Mouse (Mus musculus) limb, embryonic 15.5 days (tissue): ENCODE data around the gene St7. TPM values are rescaled to one million over a fixed set of nuclear protein-coding genes. Genes with fewer than 3 reads are reported as not detected.

ENCODE experiments used
- ATAC-seq: fragments of 200-750 bp; cut with Nextera tagmentation; 2 replicates; pipeline ENCODE4 v1.8.0; 2017; ENCODE audit warnings: low read depth, moderate TSS enrichment; ENCODE audit not compliant: insufficient number of reproducible peaks, low FRiP score, low TSS enrichment
- H3K27ac ChIP-seq: fragments of 300-500 bp; sonication (generic); 2 replicates; pipeline ENCODE4 v1.5.1; 2015; ENCODE audit warnings: moderate library complexity, mild to moderate bottlenecking, inconsistent platforms
- H3K27me3 ChIP-seq: fragments of 300-500 bp; sonication (generic); 2 replicates; pipeline ENCODE4 v1.6.1; 2015; ENCODE audit warnings: inconsistent platforms
- H3K36me3 ChIP-seq: fragments of 300-500 bp; sonication (generic); 2 replicates; pipeline ENCODE4 v1.6.1; 2015; ENCODE audit warnings: inconsistent platforms
- H3K4me1 ChIP-seq: fragments of 300-500 bp; sonication (generic); 2 replicates; pipeline ENCODE4 v1.6.1; 2015; ENCODE audit warnings: inconsistent platforms
- H3K4me2 ChIP-seq: fragments of 300-500 bp; sonication (generic); 2 replicates; pipeline ENCODE4 v1.6.1; 2015; ENCODE audit warnings: mild to moderate bottlenecking, inconsistent platforms
- H3K4me3 ChIP-seq: fragments of 300-500 bp; sonication (generic); 2 replicates; pipeline ENCODE4 v1.5.1; 2015; ENCODE audit warnings: mild to moderate bottlenecking, inconsistent platforms
- H3K9ac ChIP-seq: fragments of 300-500 bp; sonication (generic); 2 replicates; pipeline ENCODE4 v1.6.1; 2015; ENCODE audit warnings: inconsistent platforms
- H3K9me3 ChIP-seq: fragments of 300-500 bp; sonication (generic); 2 replicates; pipeline ENCODE4 v1.6.1; 2016; ENCODE audit warnings: inconsistent platforms
- WGBS: fragments of 180-500 bp; shearing (Covaris S2); methylation state at CpG from one replicate; pipeline ENCODE4 v1.1.7; 2015; 5-methylcytosine and 5-hydroxymethylcytosine counted together
- polyA plus RNA-seq: library from polyadenylated mRNA; unstranded; fragments of >200 nt; fragmentation: Nextera tagmentation; extraction: Ambion mirVana; gene quantifications from 2 replicates; pipeline ENCODE4 v1.2.1, GENCODE M21; 2015

Gene St7
- polyA plus RNA-seq, 1 experiment from 2014 or later = 26.8 TPM

- no peak for ATAC-seq
- Histone ChIP-seq H3K9me3 (no peaks in the 10 kb centered on the region), H3K27ac (no peak overlapping the region), H3K9ac (no peak overlapping the region), H3K27me3 (no peaks in the 10 kb centered on the region), H3K4me1 (no peaks in the 10 kb centered on the region), H3K4me2 (no peak overlapping the region), H3K36me3 (no peaks in the 10 kb centered on the region), H3K4me3 (no peak overlapping the region)
- 86% methylated on average over 5 of the region's 5 CpGs for WGBS
Measured at GRCm38 (mm10) chr6:17797271-17797713, 104.6 kb downstream of the St7 start.

GRCm38 (mm10) chr6:17800694-17801093 lies 108.0 kb downstream of the St7 start:
- WGBS = 81% methylated on average over 5 of the region's 5 CpGs
- no peaks in the 10 kb centered on the region for H3K27me3 ChIP-seq
- H3K27ac ChIP-seq = no peak overlapping the region
- no peak overlapping the region for H3K4me2 ChIP-seq
- H3K9ac ChIP-seq = no peak overlapping the region
- no peaks in the 10 kb centered on the region for H3K36me3 ChIP-seq
- H3K4me1 ChIP-seq = no peaks in the 10 kb centered on the region
- H3K4me3 ChIP-seq = no peak overlapping the region
- no peak for ATAC-seq
- H3K9me3 ChIP-seq = no peaks in the 10 kb centered on the region

- Histone ChIP-seq H3K4me2 (no peak overlapping the region), H3K36me3 (no peaks in the 10 kb centered on the region)
- WGBS = 64% methylated on average over 3 of the region's 3 CpGs
Measured at GRCm38 (mm10) chr6:17804468-17804867, 111.7 kb downstream of the St7 start.

DNA sequence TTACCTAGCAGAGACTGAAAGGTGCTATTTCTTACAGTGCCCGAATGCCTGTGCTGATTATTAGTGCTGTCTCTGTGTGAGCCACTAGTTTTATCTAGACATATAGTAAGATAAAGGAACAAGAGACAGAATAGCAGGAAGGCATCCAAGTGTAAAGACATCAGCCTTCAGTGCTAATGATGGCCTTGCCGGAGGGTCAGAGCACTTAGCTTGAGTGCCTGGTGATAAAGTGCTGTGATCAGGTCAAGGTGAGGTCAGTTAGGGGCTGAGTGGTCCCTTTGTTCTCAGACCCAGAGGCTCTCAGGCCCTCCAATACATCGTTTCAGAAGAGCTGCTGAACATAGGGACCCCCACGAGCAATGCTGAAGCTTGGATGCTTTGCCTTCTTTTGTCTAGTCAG lies 113.8 kb downstream of the St7 start:
- no peak overlapping the region for H3K4me3 ChIP-seq
- H3K9me3 ChIP-seq = no peaks in the 10 kb centered on the region
- WGBS = 24% methylated on average over 4 of the region's 4 CpGs
- H3K27ac ChIP-seq = no peak overlapping the region
- no peaks in the 10 kb centered on the region for H3K27me3 ChIP-seq
- H3K4me1 ChIP-seq = no peaks in the 10 kb centered on the region
- H3K9ac ChIP-seq = no peak overlapping the region
- no peak for ATAC-seq
- no peaks in the 10 kb centered on the region for H3K36me3 ChIP-seq
- no peak overlapping the region for H3K4me2 ChIP-seq

More at GRCm38 (mm10) chr6:17804468-17804867, 111.7 kb downstream of the St7 start:
- H3K9me3 ChIP-seq = no peaks in the 10 kb centered on the region
- no peak overlapping the region for H3K27ac ChIP-seq
- no peak overlapping the region for H3K4me3 ChIP-seq
- no peaks in the 10 kb centered on the region for H3K4me1 ChIP-seq
- no peaks in the 10 kb centered on the region for H3K27me3 ChIP-seq
- no peak for ATAC-seq
- H3K9ac ChIP-seq = no peak overlapping the region

DNA sequence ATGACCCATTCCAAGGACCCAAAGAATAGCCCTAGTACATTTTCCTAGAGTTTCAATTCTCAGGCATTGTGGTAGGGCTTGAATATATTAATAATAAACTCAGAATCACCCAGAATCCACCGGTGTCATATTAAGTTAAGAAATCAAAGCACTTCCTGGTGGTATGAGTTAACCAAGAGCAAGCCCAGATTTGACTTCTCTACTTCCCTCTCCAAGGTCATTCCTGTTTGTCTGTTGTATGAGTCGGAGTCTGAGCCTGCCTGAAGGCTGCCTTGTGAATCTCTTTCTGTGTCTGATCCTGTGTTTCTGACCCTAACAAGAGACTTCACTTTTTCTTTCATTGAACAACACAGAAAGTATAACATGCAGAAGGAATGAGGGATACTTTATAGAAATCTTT lies 118.3 kb downstream of the St7 start:
- H3K9me3 ChIP-seq = no peaks in the 10 kb centered on the region
- no peaks in the 10 kb centered on the region for H3K4me1 ChIP-seq
- 86% methylated on average over 2 of the region's 2 CpGs for WGBS
- ATAC-seq = no peak
- H3K27ac ChIP-seq = no peak overlapping the region
- H3K4me3 ChIP-seq = no peak overlapping the region
- H3K4me2 ChIP-seq = no peak overlapping the region
- no peak overlapping the region for H3K9ac ChIP-seq
- no peaks in the 10 kb centered on the region for H3K27me3 ChIP-seq
- H3K36me3 ChIP-seq = no peaks in the 10 kb centered on the region

- H3K4me1 ChIP-seq = no peaks in the 10 kb centered on the region
- H3K36me3 ChIP-seq = no peaks in the 10 kb centered on the region
- no peak overlapping the region for H3K4me3 ChIP-seq
- no peak overlapping the region for H3K27ac ChIP-seq
- H3K27me3 ChIP-seq = no peaks in the 10 kb centered on the region
- H3K9me3 ChIP-seq = no peaks in the 10 kb centered on the region
- H3K9ac ChIP-seq = no peak overlapping the region
- ATAC-seq = no peak
- no peak overlapping the region for H3K4me2 ChIP-seq
Measured at GRCm38 (mm10) chr6:17811531-17811930, 118.8 kb downstream of the St7 start.

DNA sequence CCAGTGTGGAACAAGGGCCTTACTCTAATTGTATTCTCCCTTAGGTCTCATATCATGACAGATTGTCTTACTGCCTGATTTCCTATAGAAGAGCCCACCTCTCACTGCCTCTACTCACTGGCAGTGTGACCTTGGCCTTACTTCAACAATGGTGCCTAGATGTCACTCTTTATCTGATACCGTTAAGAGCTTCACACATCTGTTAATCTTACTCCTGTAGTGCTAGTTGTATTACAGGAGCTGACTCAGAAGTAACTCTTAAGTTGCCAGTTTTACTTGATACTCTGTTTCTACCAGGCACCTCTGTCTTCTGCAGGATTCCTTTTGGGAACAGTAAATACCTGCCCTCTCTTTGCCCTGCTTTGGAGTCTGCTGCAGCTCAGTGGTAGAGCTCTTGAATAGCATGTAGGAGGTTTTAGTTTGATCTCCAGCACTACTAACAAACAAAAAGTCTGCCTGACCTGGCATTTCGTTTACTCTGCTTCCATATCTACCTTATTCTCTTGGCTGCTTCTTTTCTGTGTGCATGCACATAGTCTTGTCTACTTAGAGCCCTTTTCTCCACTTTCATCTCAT lies 121.4 kb downstream of the St7 start:
- ATAC-seq = no peak
- no peak overlapping the region for H3K4me3 ChIP-seq
- no peaks in the 10 kb centered on the region for H3K9me3 ChIP-seq
- H3K36me3 ChIP-seq = no peaks in the 10 kb centered on the region
- peaks cover 6% of the 10 kb centered on the region for H3K4me1 ChIP-seq
- no peaks in the 10 kb centered on the region for H3K27me3 ChIP-seq
- WGBS = 53% methylated on average over 2 of the region's 2 CpGs
- H3K4me2 ChIP-seq = no peak overlapping the region
- H3K9ac ChIP-seq = no peak overlapping the region
- no peak overlapping the region for H3K27ac ChIP-seq

- no peak overlapping the region for H3K4me3 ChIP-seq
- WGBS = 6% methylated on average over 3 of the region's 3 CpGs
- no peaks in the 10 kb centered on the region for H3K27me3 ChIP-seq
- H3K36me3 ChIP-seq = no peaks in the 10 kb centered on the region
- H3K27ac ChIP-seq = no peak overlapping the region
- ATAC-seq = peak; percentile 55; the same call in 1 of the 2 replicates
- no peak overlapping the region for H3K4me2 ChIP-seq
- H3K9ac ChIP-seq = no peak overlapping the region
- H3K9me3 ChIP-seq = no peaks in the 10 kb centered on the region
- H3K4me1 ChIP-seq = peaks cover 6% of the 10 kb centered on the region
Measured at GRCm38 (mm10) chr6:17816865-17817435, 124.2 kb downstream of the St7 start.

- Histone ChIP-seq H3K4me2 (no peak overlapping the region), H3K27ac (no peak overlapping the region), H3K9ac (no peak overlapping the region), H3K9me3 (no peaks in the 10 kb centered on the region), H3K4me3 (no peak overlapping the region), H3K27me3 (no peaks in the 10 kb centered on the region), H3K36me3 (no peaks in the 10 kb centered on the region), H3K4me1 (no peaks in the 10 kb centered on the region)
- 92% methylated on average over 2 of the region's 2 CpGs for WGBS
- ATAC-seq = no peak
Measured at GRCm38 (mm10) chr6:17823614-17824013, 130.9 kb downstream of the St7 start.

DNA sequence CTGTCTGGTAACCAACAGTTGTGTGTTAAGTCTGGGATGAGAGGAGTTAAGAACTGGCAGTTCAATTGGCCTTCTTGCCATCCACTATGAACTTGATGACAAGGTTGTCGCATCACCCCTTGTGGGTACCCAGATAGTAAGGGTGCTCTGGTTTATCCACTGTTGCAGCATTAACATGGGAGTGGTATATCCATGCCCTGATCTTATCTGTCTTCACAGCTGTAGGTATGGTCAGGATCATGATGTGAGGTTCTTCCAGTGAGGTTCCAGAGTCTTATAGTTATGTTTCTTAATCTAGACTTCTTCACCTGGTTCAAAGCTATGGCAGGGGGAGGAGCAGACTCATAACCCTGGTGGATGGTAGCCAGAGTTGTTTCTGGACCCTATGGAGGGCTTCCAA lies 132.0 kb downstream of the St7 start:
- Histone ChIP-seq H3K9me3 (no peaks in the 10 kb centered on the region), H3K9ac (no peak overlapping the region), H3K4me2 (no peak overlapping the region), H3K27ac (no peak overlapping the region), H3K4me1 (no peaks in the 10 kb centered on the region), H3K27me3 (no peaks in the 10 kb centered on the region), H3K4me3 (no peak overlapping the region), H3K36me3 (no peaks in the 10 kb centered on the region)
- 94% methylated on average over 1 of the region's 1 CpGs for WGBS
- ATAC-seq = no peak

- Histone ChIP-seq H3K9me3 (no peaks in the 10 kb centered on the region), H3K4me1 (no peaks in the 10 kb centered on the region), H3K4me2 (no peak overlapping the region), H3K27me3 (no peaks in the 10 kb centered on the region), H3K27ac (no peak overlapping the region), H3K36me3 (no peaks in the 10 kb centered on the region), H3K4me3 (no peak overlapping the region), H3K9ac (no peak overlapping the region)
- ATAC-seq = no peak; the same call in 1 of the 2 replicates
- WGBS = 63% methylated on average over 4 of the region's 4 CpGs
Measured at GRCm38 (mm10) chr6:17828382-17828781, 135.6 kb downstream of the St7 start.

DNA sequence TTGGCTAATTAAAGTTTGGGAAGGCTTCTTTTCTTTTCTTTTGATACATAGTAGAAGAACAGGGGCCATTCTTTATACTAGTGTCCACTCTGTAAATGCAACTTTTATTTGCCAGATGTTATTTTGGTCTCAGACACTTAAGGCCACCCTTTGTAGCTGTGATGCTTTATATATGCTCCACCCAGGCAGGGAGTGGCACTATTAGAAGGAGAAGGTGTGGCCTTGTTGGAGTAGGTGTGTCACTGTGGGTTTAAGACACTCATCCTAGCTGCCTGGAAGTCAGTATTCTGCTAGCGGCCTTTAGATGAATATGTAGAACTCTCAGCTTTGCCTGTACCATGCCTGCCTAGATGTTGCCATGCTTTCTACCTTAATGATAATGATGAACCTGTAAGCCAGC lies 137.2 kb downstream of the St7 start:
- Histone ChIP-seq H3K4me2 (no peak overlapping the region), H3K4me3 (no peak overlapping the region), H3K36me3 (no peaks in the 10 kb centered on the region), H3K9ac (no peak overlapping the region), H3K9me3 (no peaks in the 10 kb centered on the region), H3K27ac (no peak overlapping the region), H3K4me1 (no peaks in the 10 kb centered on the region), H3K27me3 (no peaks in the 10 kb centered on the region)
- 94% methylated on average over 1 of the region's 1 CpGs for WGBS
- ATAC-seq = no peak

DNA sequence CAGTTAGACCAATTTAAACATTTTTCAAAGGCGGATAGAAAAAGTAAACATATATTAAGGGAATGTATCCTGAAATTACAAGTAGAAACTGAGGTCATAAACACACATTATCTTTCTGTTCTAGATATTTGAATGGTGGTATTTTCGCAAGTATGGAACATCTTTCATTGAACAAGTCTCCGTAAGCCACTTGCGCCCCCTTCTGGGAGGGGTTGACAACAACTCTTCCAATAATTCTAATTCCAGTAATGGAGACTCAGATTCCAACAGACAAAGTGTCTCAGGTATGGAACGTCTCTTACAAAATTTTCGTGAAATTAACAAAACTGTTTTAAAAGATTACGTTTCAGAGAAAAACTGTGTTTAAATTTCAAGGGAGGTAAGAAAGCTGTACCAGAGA lies 141.8 kb downstream of the St7 start:
- Histone ChIP-seq H3K9me3 (no peaks in the 10 kb centered on the region), H3K4me1 (peaks cover 6% of the 10 kb centered on the region; the same call in 1 of the 2 replicates), H3K27ac (no peak overlapping the region), H3K4me2 (no peak overlapping the region), H3K27me3 (no peaks in the 10 kb centered on the region), H3K36me3 (no peaks in the 10 kb centered on the region), H3K4me3 (no peak overlapping the region), H3K9ac (no peak overlapping the region)
- WGBS = 44% methylated on average over 7 of the region's 7 CpGs
- ATAC-seq = no peak
